Mouse (Mus musculus) ES-Bruce4 (cell line): ENCODE results near the gene Igf2r. TPM values are rescaled to one million over a fixed set of nuclear protein-coding genes. Genes with fewer than 3 reads are reported as not detected.

Source experiments
- H3K27ac ChIP-seq: 2 replicates; pipeline ENCODE4 v1.5.1; 2012; ENCODE audit warnings: low read length, inconsistent platforms; ENCODE audit not compliant: insufficient read depth
- H3K27me3 ChIP-seq: 2 replicates; pipeline ENCODE4 v1.6.1; 2012; ENCODE audit warnings: mild to moderate bottlenecking, low read length, inconsistent platforms; ENCODE audit not compliant: control insufficient read depth, poor library complexity, insufficient read depth, severe bottlenecking
- H3K36me3 ChIP-seq: 2 replicates; pipeline ENCODE4 v1.6.1; 2012; ENCODE audit warnings: inconsistent platforms, mild to moderate bottlenecking, low read length, moderate library complexity; ENCODE audit not compliant: control insufficient read depth, poor library complexity, insufficient read depth, severe bottlenecking
- H3K4me1 ChIP-seq: one replicate; pipeline ENCODE4 v1.8.1; 2011; ENCODE audit warnings: low read length; ENCODE audit not compliant: control insufficient read depth, insufficient read depth
- H3K4me3 ChIP-seq: 2 replicates; pipeline ENCODE4 v1.5.1; 2011; ENCODE audit warnings: low read depth, mild to moderate bottlenecking, low read length
- H3K9ac ChIP-seq: 2 replicates; pipeline ENCODE4 v1.6.1; 2012; ENCODE audit warnings: low read depth, mild to moderate bottlenecking, inconsistent platforms; ENCODE audit not compliant: poor library complexity, severe bottlenecking
- H3K9me3 ChIP-seq: replicated peaks from 2 replicates; pipeline ENCODE4 v1.6.1; 2012; ENCODE audit warnings: mild to moderate bottlenecking, low read length, inconsistent platforms; ENCODE audit not compliant: control insufficient read depth, poor library complexity, insufficient read depth, severe bottlenecking
- CTCF ChIP-seq: IDR thresholded peaks from one replicate; pipeline ENCODE4 v1.8.1; 2011; ENCODE audit warnings: low read depth, low read length
- EP300 ChIP-seq: IDR thresholded peaks from 2 replicates; pipeline ENCODE4 v1.6.1; 2011; ENCODE audit warnings: low read depth, low read length; ENCODE audit not compliant: insufficient read depth
- POLR2A ChIP-seq: IDR thresholded peaks from one replicate; pipeline ENCODE4 v1.8.1; 2011; ENCODE audit warnings: low read length; ENCODE audit not compliant: insufficient read depth
- polyA plus RNA-seq: library from polyadenylated mRNA; stranded (reverse); fragments of >200 nt; gene quantifications from 2 replicates; pipeline ENCODE4 v1.2.4, GENCODE M21; 2011; ENCODE audit warnings: low read depth; ENCODE audit not compliant: missing spikeins, insufficient read depth, insufficient read length

Gene Igf2r
- polyA plus RNA-seq, 1 experiment: 61.4 TPM

DNA sequence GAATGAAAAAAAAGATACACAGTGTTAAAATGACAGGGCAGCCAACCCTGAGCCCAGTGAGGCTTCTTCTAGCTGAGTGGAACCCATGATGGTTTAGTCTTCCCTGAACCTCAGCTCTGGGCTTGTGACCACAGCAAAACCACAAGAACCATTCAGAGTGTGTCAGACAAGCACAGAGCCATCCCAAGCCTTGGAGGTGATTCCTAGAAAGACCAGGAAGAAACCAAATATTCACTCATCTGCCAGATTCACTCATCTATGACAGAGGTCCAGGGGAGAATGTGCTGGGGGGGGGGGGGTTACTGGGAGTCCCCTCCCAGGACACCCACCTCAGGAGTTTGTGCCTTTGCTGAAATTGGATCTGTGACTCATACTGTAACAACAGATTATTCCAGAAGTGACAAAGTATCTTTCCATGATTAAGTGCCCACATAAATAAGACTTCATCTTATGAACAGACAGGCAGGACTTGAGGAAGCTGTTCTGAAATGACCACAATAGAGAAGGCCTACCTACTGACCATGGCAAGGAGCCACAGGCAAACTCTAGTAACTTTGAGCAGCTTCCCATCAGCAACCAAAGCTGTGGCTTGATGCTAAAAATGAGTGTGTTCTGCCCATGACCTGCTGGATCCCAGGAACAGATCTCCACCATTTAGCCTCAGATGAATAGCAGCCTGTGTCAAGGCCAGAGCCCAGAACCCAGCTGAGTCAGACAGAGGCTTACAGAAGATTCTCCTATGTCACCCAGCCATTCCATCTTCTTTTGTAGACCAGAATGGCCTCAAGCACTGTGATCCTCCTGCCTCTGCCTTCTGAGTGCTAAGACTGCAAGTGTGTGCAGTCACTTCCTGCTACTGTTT, 35.4 kb upstream of the Igf2r start:
- TF ChIP-seq POLR2A (no peak), EP300 (no peak), CTCF (no peak)
- Histone ChIP-seq H3K36me3 (no peaks in the 10 kb centered on the region), H3K4me1 (no peaks in the 10 kb centered on the region), H3K4me3 (no peak overlapping the region), H3K27ac (no peak overlapping the region), H3K9ac (no peak overlapping the region), H3K27me3 (no peaks in the 10 kb centered on the region), H3K9me3 (no peaks in the 10 kb centered on the region)

- Histone ChIP-seq H3K9ac (no peak overlapping the region), H3K4me3 (no peak overlapping the region), H3K27me3 (no peaks in the 10 kb centered on the region), H3K9me3 (no peaks in the 10 kb centered on the region), H3K27ac (no peak overlapping the region), H3K4me1 (no peaks in the 10 kb centered on the region), H3K36me3 (no peaks in the 10 kb centered on the region)
- TF ChIP-seq POLR2A: no peak
- TF ChIP-seq CTCF: no peak
- no peak for TF ChIP-seq EP300
Observed at GRCm38 (mm10) chr17:12801861-12802540, 32.5 kb upstream of the Igf2r start.

DNA sequence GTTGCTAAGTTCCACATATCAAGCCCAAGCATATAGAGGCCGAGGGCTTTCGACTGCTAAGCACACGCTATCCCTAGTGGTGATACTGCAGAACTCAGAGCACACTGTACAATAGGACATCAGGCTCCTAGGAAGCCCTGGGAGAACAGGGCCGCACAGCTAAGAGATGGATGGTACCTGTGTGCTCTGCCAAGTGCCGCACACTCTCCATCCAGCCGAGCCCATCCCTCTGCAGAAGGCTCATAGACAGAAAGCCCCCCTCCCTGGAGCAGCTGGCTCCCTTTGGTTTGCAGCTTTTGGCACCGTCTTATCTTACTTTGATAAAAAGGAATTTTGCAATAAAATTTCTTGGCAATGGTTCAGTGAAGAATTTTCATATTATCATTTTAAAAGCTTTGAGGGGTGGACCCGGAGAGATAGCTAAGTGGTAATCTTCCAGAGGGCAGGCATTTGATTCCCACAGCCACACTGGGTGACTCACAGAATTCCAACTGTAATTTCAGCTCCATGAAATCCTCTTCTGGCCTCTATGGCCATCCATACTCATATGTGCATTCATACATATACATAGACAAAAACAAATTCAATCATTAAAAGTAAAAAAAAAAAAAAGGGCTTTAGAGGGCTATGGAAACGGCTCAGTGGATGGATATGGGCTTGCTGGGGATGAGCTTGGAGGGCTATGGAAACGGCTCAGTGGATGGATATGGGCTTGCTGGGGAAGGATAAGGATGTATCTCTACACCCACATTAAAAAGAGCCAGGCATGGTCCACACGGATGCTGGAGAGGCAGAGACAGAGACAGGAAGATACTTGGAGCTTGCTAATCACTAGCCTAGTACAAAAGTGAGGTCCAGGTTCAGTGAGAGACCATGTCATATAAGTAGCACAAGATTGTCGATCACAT, 30.2 kb upstream of the Igf2r start:
- Histone ChIP-seq H3K36me3 (no peaks in the 10 kb centered on the region), H3K4me3 (no peak overlapping the region), H3K9ac (no peak overlapping the region), H3K4me1 (no peaks in the 10 kb centered on the region), H3K27me3 (no peaks in the 10 kb centered on the region), H3K9me3 (no peaks in the 10 kb centered on the region), H3K27ac (no peak overlapping the region)
- no peak for TF ChIP-seq EP300
- no peak for TF ChIP-seq POLR2A
- TF ChIP-seq CTCF: no peak

- no peaks in the 10 kb centered on the region for H3K36me3 ChIP-seq
Observed at GRCm38 (mm10) chr17:12798571-12798970, 29.1 kb upstream of the Igf2r start.

GRCm38 (mm10) chr17:12797427-12798029, 28.1 kb upstream of the Igf2r start:
- no peaks in the 10 kb centered on the region for H3K9me3 ChIP-seq
- no peaks in the 10 kb centered on the region for H3K27me3 ChIP-seq
- H3K4me3 ChIP-seq: no peak overlapping the region
- no peak overlapping the region for H3K9ac ChIP-seq
- no peak overlapping the region for H3K27ac ChIP-seq
- no peaks in the 10 kb centered on the region for H3K36me3 ChIP-seq
- H3K4me1 ChIP-seq: no peaks in the 10 kb centered on the region
- TF ChIP-seq POLR2A (no peak), EP300 (no peak), CTCF (no peak)

More at GRCm38 (mm10) chr17:12798571-12798970, 29.1 kb upstream of the Igf2r start:
- Histone ChIP-seq H3K27me3 (no peaks in the 10 kb centered on the region), H3K9ac (no peak overlapping the region), H3K4me1 (no peaks in the 10 kb centered on the region), H3K4me3 (no peak overlapping the region), H3K9me3 (no peaks in the 10 kb centered on the region), H3K27ac (no peak overlapping the region)
- no peak for TF ChIP-seq EP300
- no peak for TF ChIP-seq CTCF
- TF ChIP-seq POLR2A: no peak
